Mouse (Mus musculus): Measurements from ENCODE around the gene Pygo2.

- TF ChIP-seq CTCF (IDR thresholded peaks at IDR 0.05) (no peak), EP300 (IDR thresholded peaks at IDR 0.05) (peak; percentile 95)
Measured at GRCm38 (mm10) chr3:89411490-89412393, 18.3 kb upstream of the Pygo2 start, which contains the start of gene Flad1.
